Mouse (Mus musculus) ES-Bruce4 (cell line): ENCODE results near the gene Pde4dip.

ENCODE experiments used
- CTCF ChIP-seq: IDR thresholded peaks from one replicate; pipeline ENCODE4 v1.8.1; 2011; ENCODE audit warnings: low read depth, low read length
- EP300 ChIP-seq: IDR thresholded peaks from 2 replicates; pipeline ENCODE4 v1.6.1; 2011; ENCODE audit warnings: low read depth, low read length; ENCODE audit not compliant: insufficient read depth
- POLR2A ChIP-seq: IDR thresholded peaks from one replicate; pipeline ENCODE4 v1.8.1; 2011; ENCODE audit warnings: low read length; ENCODE audit not compliant: insufficient read depth

GRCm38 (mm10) chr3:97830122-97830521, 58.4 kb downstream of the Pde4dip start:
- no peak for TF ChIP-seq CTCF
- no peak for TF ChIP-seq POLR2A
- no peak for TF ChIP-seq EP300
